Mouse (Mus musculus): ENCODE results near the gene Epb42. TPM values are rescaled to one million over a fixed set of nuclear protein-coding genes. Genes with fewer than 3 reads are reported as not detected.
"Not testable (repeated sequence)": the region's sequence is repeated elsewhere in the genome, so short reads cannot be mapped to it uniquely, and the experiment has no call there.

Gene Epb42
- total RNA-seq (2021): not detected

GRCm38 (mm10) chr2:121036733-121037341 is at the start of gene Epb42:
Epb42 (minus strand) TSS chr2:121037072.
- intact Hi-C loops (cut with DNase I): no loop called here
- no peak for DNase-seq (ENCODE audit: low spot score in 2 of 2)

- intact Hi-C loops (cut with DNase I): no loop called here
These were observed 48.8 kb upstream of the Epb42 start, which contains the start of gene Tgm5 for GRCm38 (mm10) chr2:121085480-121086185. Tgm5 (minus strand) TSS chr2:121085841.

GRCm38 (mm10) chr2:121082626-121083025 is 45.8 kb upstream of the Epb42 start:
- intact Hi-C loops (cut with DNase I): no loop called here
- no peak for DNase-seq (ENCODE audit: low spot score in 2 of 2)

More at GRCm38 (mm10) chr2:121085480-121086185, 48.8 kb upstream of the Epb42 start, which contains the start of gene Tgm5:
- no peak for DNase-seq (ENCODE audit: low spot score in 2 of 2)

GRCm38 (mm10) chr2:121074747-121075146 is 37.9 kb upstream of the Epb42 start:
- intact Hi-C loops (cut with DNase I): no loop called here
- DNase-seq (ENCODE audit: low spot score in 2 of 2): no peak

GRCm38 (mm10) chr2:121071871-121072270 is 35.0 kb upstream of the Epb42 start:
- DNase-seq (ENCODE audit: low spot score in 2 of 2): no peak
- intact Hi-C loops (cut with DNase I): no loop called here

GRCm38 (mm10) chr2:121069506-121069905 is 32.6 kb upstream of the Epb42 start:
- no peak for DNase-seq (ENCODE audit: low spot score in 2 of 2)
- intact Hi-C loops (cut with DNase I): no loop called here

- no peak for DNase-seq (ENCODE audit: low spot score in 2 of 2)
- intact Hi-C loops (cut with DNase I): no loop called here
These were observed 30.2 kb upstream of the Epb42 start for GRCm38 (mm10) chr2:121067116-121067515.

- no peak for DNase-seq (ENCODE audit: low spot score in 2 of 2)
- intact Hi-C loops (cut with DNase I): no loop called here
These were observed 24.4 kb upstream of the Epb42 start for GRCm38 (mm10) chr2:121061315-121061714.

GRCm38 (mm10) chr2:121057997-121058396 is 21.1 kb upstream of the Epb42 start:
- intact Hi-C loops (cut with DNase I): no loop called here
- DNase-seq (ENCODE audit: low spot score in 2 of 2): no peak

GRCm38 (mm10) chr2:121055915-121056314 is 19.0 kb upstream of the Epb42 start:
- intact Hi-C loops (cut with DNase I): no loop called here
- no peak for DNase-seq (ENCODE audit: low spot score in 2 of 2)

- DNase-seq (ENCODE audit: low spot score in 2 of 2): no peak
- intact Hi-C loops (cut with DNase I): no loop called here
These were observed 17.2 kb upstream of the Epb42 start for GRCm38 (mm10) chr2:121054060-121054459.

GRCm38 (mm10) chr2:121052176-121052575 is 15.3 kb upstream of the Epb42 start:
- intact Hi-C loops (cut with DNase I): no loop called here
- DNase-seq (ENCODE audit: low spot score in 2 of 2): no peak

GRCm38 (mm10) chr2:121045653-121046052 is 8.8 kb upstream of the Epb42 start:
- no peak for DNase-seq (ENCODE audit: low spot score in 2 of 2)
- intact Hi-C loops (cut with DNase I): no loop called here

- intact Hi-C loops (cut with DNase I): loop anchor here (2.0 kb wide), 1 partner anchor 62 kb away; no protein-coding TSS in a partner anchor
These were observed 4.2 kb upstream of the Epb42 start for GRCm38 (mm10) chr2:121041098-121041497.

GRCm38 (mm10) chr2:121039382-121039781 is 2.5 kb upstream of the Epb42 start:
- no peak for DNase-seq (ENCODE audit: low spot score in 2 of 2)
- intact Hi-C loops (cut with DNase I): no loop called here

More at GRCm38 (mm10) chr2:121041098-121041497, 4.2 kb upstream of the Epb42 start:
- DNase-seq (ENCODE audit: low spot score in 2 of 2): peak; percentile 7 to 14

- intact Hi-C loops (cut with DNase I); DNase-seq (ENCODE audit: low spot score in 2 of 2): not testable (repeated sequence)
These were observed 2.0 kb upstream of the Epb42 start for GRCm38 (mm10) chr2:121038851-121039250.

GRCm38 (mm10) chr2:121022918-121023317 is 14.0 kb downstream of the Epb42 start:
- intact Hi-C loops (cut with DNase I): no loop called here
- DNase-seq (ENCODE audit: low spot score in 2 of 2): no peak

GRCm38 (mm10) chr2:121017151-121017550 is 19.7 kb downstream of the Epb42 start:
- intact Hi-C loops (cut with DNase I): no loop called here

GRCm38 (mm10) chr2:121016226-121016625 is 20.6 kb downstream of the Epb42 start:
- no peak for DNase-seq (ENCODE audit: low spot score in 2 of 2)
- intact Hi-C loops (cut with DNase I): no loop called here

More at GRCm38 (mm10) chr2:121017151-121017550, 19.7 kb downstream of the Epb42 start:
- no peak for DNase-seq (ENCODE audit: low spot score in 2 of 2)

- intact Hi-C loops (cut with DNase I): no loop called here
- no peak for DNase-seq (ENCODE audit: low spot score in 2 of 2)
These were observed 21.4 kb downstream of the Epb42 start for GRCm38 (mm10) chr2:121015507-121015906.

- intact Hi-C loops (cut with DNase I): no loop called here
- no peak for DNase-seq (ENCODE audit: low spot score in 2 of 2)
These were observed 24.2 kb downstream of the Epb42 start for GRCm38 (mm10) chr2:121012676-121013075.

All from left cerebral cortex, postnatal 36 days (tissue).